Mouse (Mus musculus) liver, embryonic 13.5 days (tissue): ENCODE results near the gene Pkn2. TPM values are rescaled to one million over a fixed set of nuclear protein-coding genes. Genes with fewer than 3 reads are reported as not detected.

Experiments used
- ATAC-seq: fragments of 200-750 bp; cut with Nextera tagmentation; 2 replicates; pipeline ENCODE4 v1.8.0; 2017; ENCODE audit warnings: low read depth, mild to moderate bottlenecking, moderate number of reproducible peaks, moderate library complexity
- DNase-seq: peaks from one replicate; pipeline ENCODE4 v3.0.0; 2022
- H3K27ac ChIP-seq: fragments of 300-500 bp; sonication (generic); 2 replicates; pipeline ENCODE4 v1.5.1; 2015; ENCODE audit warnings: moderate library complexity, mild to moderate bottlenecking, inconsistent platforms
- H3K27me3 ChIP-seq: fragments of 300-500 bp; sonication (generic); 2 replicates; pipeline ENCODE4 v1.6.1; 2015; ENCODE audit warnings: mild to moderate bottlenecking, inconsistent platforms
- H3K36me3 ChIP-seq: fragments of 300-500 bp; sonication (generic); 2 replicates; pipeline ENCODE4 v1.6.1; 2015; ENCODE audit warnings: mild to moderate bottlenecking, inconsistent platforms
- H3K4me1 ChIP-seq: fragments of 300-500 bp; sonication (generic); replicated peaks from 2 replicates; pipeline ENCODE4 v1.6.1; 2015; ENCODE audit warnings: inconsistent platforms
- H3K4me2 ChIP-seq: fragments of 300-500 bp; sonication (generic); 2 replicates; pipeline ENCODE4 v1.6.1; 2015; ENCODE audit warnings: inconsistent platforms, mild to moderate bottlenecking, moderate library complexity
- H3K4me3 ChIP-seq: fragments of 300-500 bp; sonication (generic); replicated peaks from 2 replicates; pipeline ENCODE4 v1.5.1; 2015; ENCODE audit warnings: mild to moderate bottlenecking, inconsistent platforms
- H3K9ac ChIP-seq: fragments of 300-500 bp; sonication (generic); 2 replicates; pipeline ENCODE4 v1.6.1; 2015; ENCODE audit warnings: mild to moderate bottlenecking, inconsistent platforms
- H3K9me3 ChIP-seq: fragments of 300-500 bp; sonication (generic); replicated peaks from 2 replicates; pipeline ENCODE4 v1.6.1; 2016; ENCODE audit warnings: inconsistent platforms
- WGBS: fragments of 180-500 bp; shearing (Covaris S2); methylation state at CpG from one replicate; pipeline ENCODE4 v1.1.7; 2015; ENCODE audit not compliant: insufficient replicate concordance; 5-methylcytosine and 5-hydroxymethylcytosine counted together
- polyA plus RNA-seq: library from polyadenylated mRNA; unstranded; fragments of >200 nt; fragmentation: Nextera tagmentation; extraction: Ambion mirVana; gene quantifications from 2 replicates; pipeline ENCODE4 v1.2.1, GENCODE M21; 2015

Pkn2 gene
- polyA plus RNA-seq, 1 experiment from 2014 or later: 34.9 TPM

GRCm38 (mm10) chr3:142886963-142887362 is 5.2 kb upstream of the Pkn2 start:
- Histone ChIP-seq H3K27ac (0 out of 2 replicates have a peak overlapping the region, but pooled peaks have one; percentile 19), H3K4me3 (no peak overlapping the region), H3K36me3 (no peaks in the 10 kb centered on the region), H3K9ac (no peak overlapping the region), H3K27me3 (no peaks in the 10 kb centered on the region), H3K4me1 (peaks cover 45% of the 10 kb centered on the region), H3K4me2 (no peak overlapping the region), H3K9me3 (no peaks in the 10 kb centered on the region)
- WGBS: 77% methylated on average over 3 of the region's 3 CpGs
- ATAC-seq (no peak), DNase-seq (no peak)

GRCm38 (mm10) chr3:142884594-142884993 is 2.8 kb upstream of the Pkn2 start:
- Histone ChIP-seq H3K4me1 (peaks cover 45% of the 10 kb centered on the region), H3K4me3 (peak overlapping the region; percentile 100), H3K27me3 (no peaks in the 10 kb centered on the region), H3K9ac (peak overlapping the region; percentile 84), H3K4me2 (peak overlapping the region; percentile 77), H3K27ac (peak overlapping the region; percentile 100), H3K9me3 (no peaks in the 10 kb centered on the region), H3K36me3 (no peaks in the 10 kb centered on the region)
- ATAC-seq: peak; percentile 10
- DNase-seq: peak; percentile 61

GRCm38 (mm10) chr3:142881589-142881871 is 274 bp downstream of the Pkn2 start:
- Histone ChIP-seq H3K4me1 (peaks cover 43% of the 10 kb centered on the region), H3K9me3 (no peaks in the 10 kb centered on the region), H3K36me3 (0 out of 2 replicates have a peak, but pooled peaks cover 4% of the 10 kb centered on the region), H3K4me3 (peak overlapping the region; percentile 100), H3K27me3 (no peaks in the 10 kb centered on the region), H3K4me2 (peak overlapping the region; percentile 55), H3K9ac (peak overlapping the region; percentile 100), H3K27ac (peak overlapping the region; percentile 100)
- DNase-seq (no peak), ATAC-seq (no peak)
- WGBS: 1% methylated on average over 38 of the region's 40 CpGs

GRCm38 (mm10) chr3:142880790-142881588 is 815 bp downstream of the Pkn2 start:
- Histone ChIP-seq H3K9ac (peak overlapping the region; percentile 100), H3K4me1 (peaks cover 39% of the 10 kb centered on the region), H3K27ac (peak overlapping the region; percentile 100), H3K36me3 (0 out of 2 replicates have a peak, but pooled peaks cover 4% of the 10 kb centered on the region), H3K9me3 (no peaks in the 10 kb centered on the region), H3K4me3 (peak overlapping the region; percentile 100), H3K4me2 (peak overlapping the region; percentile 55), H3K27me3 (no peaks in the 10 kb centered on the region)
- ATAC-seq: peak; percentile 20
- WGBS: under 1% methylated on average over 65 of the region's 72 CpGs
- DNase-seq: peak; percentile 62

- peaks cover 7% of the 10 kb centered on the region; the same call in 1 of the 2 replicates for H3K4me1 ChIP-seq
- H3K4me3 ChIP-seq: no peak overlapping the region
- H3K36me3 ChIP-seq: no peaks in the 10 kb centered on the region
- no peaks in the 10 kb centered on the region for H3K9me3 ChIP-seq
- ATAC-seq (no peak), DNase-seq (no peak)
- no peak overlapping the region for H3K27ac ChIP-seq
- no peak overlapping the region for H3K9ac ChIP-seq
- H3K27me3 ChIP-seq: no peaks in the 10 kb centered on the region
- H3K4me2 ChIP-seq: no peak overlapping the region
- 70% methylated on average over 2 of the region's 2 CpGs for WGBS
These were observed 18.6 kb downstream of the Pkn2 start for GRCm38 (mm10) chr3:142863236-142863635.

GRCm38 (mm10) chr3:142856832-142857231 is 25.0 kb downstream of the Pkn2 start:
- no peaks in the 10 kb centered on the region for H3K9me3 ChIP-seq
- WGBS: 37% methylated on average over 3 of the region's 3 CpGs
- no peak overlapping the region for H3K9ac ChIP-seq
- H3K4me1 ChIP-seq: peaks cover 17% of the 10 kb centered on the region
- ATAC-seq (no peak), DNase-seq (no peak)
- no peaks in the 10 kb centered on the region for H3K27me3 ChIP-seq
- H3K36me3 ChIP-seq: peaks cover 6% of the 10 kb centered on the region
- H3K4me2 ChIP-seq: no peak overlapping the region
- no peak overlapping the region for H3K4me3 ChIP-seq
- H3K27ac ChIP-seq: no peak overlapping the region

- Histone ChIP-seq H3K4me1 (peaks cover 17% of the 10 kb centered on the region), H3K4me2 (no peak overlapping the region), H3K36me3 (peaks cover 6% of the 10 kb centered on the region), H3K4me3 (no peak overlapping the region), H3K27me3 (no peaks in the 10 kb centered on the region), H3K9me3 (no peaks in the 10 kb centered on the region), H3K9ac (no peak overlapping the region), H3K27ac (no peak overlapping the region)
- no peak for ATAC-seq
- DNase-seq: no peak
- WGBS: 73% methylated on average over 4 of the region's 4 CpGs
These were observed 25.8 kb downstream of the Pkn2 start for GRCm38 (mm10) chr3:142855961-142856472.

- Histone ChIP-seq H3K9me3 (no peaks in the 10 kb centered on the region), H3K4me2 (no peak overlapping the region), H3K9ac (no peak overlapping the region), H3K4me1 (peaks cover 13% of the 10 kb centered on the region), H3K27me3 (no peaks in the 10 kb centered on the region), H3K27ac (no peak overlapping the region), H3K4me3 (no peak overlapping the region), H3K36me3 (peaks cover 14% of the 10 kb centered on the region)
- no peak for DNase-seq
- 90% methylated on average over 3 of the region's 3 CpGs for WGBS
- ATAC-seq: no peak
These were observed 28.9 kb downstream of the Pkn2 start for GRCm38 (mm10) chr3:142852911-142853310.

GRCm38 (mm10) chr3:142851631-142852030 is 30.2 kb downstream of the Pkn2 start:
- Histone ChIP-seq H3K36me3 (peaks cover 14% of the 10 kb centered on the region), H3K9ac (no peak overlapping the region), H3K4me3 (no peak overlapping the region), H3K4me2 (no peak overlapping the region), H3K9me3 (no peaks in the 10 kb centered on the region), H3K27ac (no peak overlapping the region), H3K4me1 (peaks cover 8% of the 10 kb centered on the region), H3K27me3 (no peaks in the 10 kb centered on the region)
- DNase-seq (no peak), ATAC-seq (no peak)
- WGBS: 83% methylated on average over 3 of the region's 3 CpGs

GRCm38 (mm10) chr3:142839961-142840360 is 41.8 kb downstream of the Pkn2 start:
- H3K27me3 ChIP-seq: no peaks in the 10 kb centered on the region
- peaks cover 22% of the 10 kb centered on the region for H3K36me3 ChIP-seq
- H3K27ac ChIP-seq: no peak overlapping the region
- peaks cover 10% of the 10 kb centered on the region for H3K4me1 ChIP-seq
- DNase-seq: no peak
- no peak overlapping the region for H3K4me2 ChIP-seq
- WGBS: 87% methylated on average over 4 of the region's 4 CpGs
- H3K4me3 ChIP-seq: no peak overlapping the region
- no peak for ATAC-seq
- H3K9me3 ChIP-seq: no peaks in the 10 kb centered on the region
- H3K9ac ChIP-seq: no peak overlapping the region

GRCm38 (mm10) chr3:142834761-142835160 is 47.0 kb downstream of the Pkn2 start:
- H3K27me3 ChIP-seq: no peaks in the 10 kb centered on the region
- peaks cover 26% of the 10 kb centered on the region for H3K36me3 ChIP-seq
- 19% methylated on average over 4 of the region's 4 CpGs for WGBS
- ATAC-seq: peak; percentile 87
- no peak overlapping the region for H3K27ac ChIP-seq
- peaks cover 18% of the 10 kb centered on the region for H3K4me1 ChIP-seq
- DNase-seq: no peak
- no peak overlapping the region for H3K9ac ChIP-seq
- H3K4me3 ChIP-seq: no peak overlapping the region
- no peak overlapping the region for H3K4me2 ChIP-seq
- no peaks in the 10 kb centered on the region for H3K9me3 ChIP-seq

- H3K4me3 ChIP-seq: no peak overlapping the region
- no peak overlapping the region for H3K27ac ChIP-seq
- no peak for ATAC-seq
- H3K36me3 ChIP-seq: peaks cover 28% of the 10 kb centered on the region
- no peaks in the 10 kb centered on the region for H3K9me3 ChIP-seq
- DNase-seq: no peak
- peaks cover 18% of the 10 kb centered on the region for H3K4me1 ChIP-seq
- no peaks in the 10 kb centered on the region for H3K27me3 ChIP-seq
- WGBS: 70% methylated on average over 4 of the region's 4 CpGs
- no peak overlapping the region for H3K4me2 ChIP-seq
- H3K9ac ChIP-seq: no peak overlapping the region
These were observed 47.8 kb downstream of the Pkn2 start for GRCm38 (mm10) chr3:142834024-142834423.
